Mouse (Mus musculus) ES-Bruce4 (cell line): ENCODE data around the gene Gdf3.

Experiments
- CTCF ChIP-seq: IDR thresholded peaks from one replicate; pipeline ENCODE4 v1.8.1; 2011; ENCODE audit warnings: low read depth, low read length
- EP300 ChIP-seq: IDR thresholded peaks from 2 replicates; pipeline ENCODE4 v1.6.1; 2011; ENCODE audit warnings: low read depth, low read length; ENCODE audit not compliant: insufficient read depth
- POLR2A ChIP-seq: IDR thresholded peaks from one replicate; pipeline ENCODE4 v1.8.1; 2011; ENCODE audit warnings: low read length; ENCODE audit not compliant: insufficient read depth

GRCm38 (mm10) chr6:122657630-122658029 lies 47.7 kb upstream of the Gdf3 start:
- TF ChIP-seq CTCF (no peak), POLR2A (no peak), EP300 (no peak)
